Mouse (Mus musculus) c-Kit-positive CD71-negative TER-119-negative erythroid progenitor cells, embryonic 14.5 days (primary cell): ENCODE data around the gene Arfgef3.
A peak's percentile ranks its signal among the peaks of the same experiment; 100 is the strongest.
"Not testable (repeated sequence)": the region's sequence is repeated elsewhere in the genome, so short reads cannot be mapped to it uniquely, and the experiment has no call there.

Experiments
- DNase-seq: peaks from one replicate; pipeline ENCODE4 v3.0.0-alpha.2; 2013; ENCODE audit warnings: low read depth

Arfgef3 gene

DNA sequence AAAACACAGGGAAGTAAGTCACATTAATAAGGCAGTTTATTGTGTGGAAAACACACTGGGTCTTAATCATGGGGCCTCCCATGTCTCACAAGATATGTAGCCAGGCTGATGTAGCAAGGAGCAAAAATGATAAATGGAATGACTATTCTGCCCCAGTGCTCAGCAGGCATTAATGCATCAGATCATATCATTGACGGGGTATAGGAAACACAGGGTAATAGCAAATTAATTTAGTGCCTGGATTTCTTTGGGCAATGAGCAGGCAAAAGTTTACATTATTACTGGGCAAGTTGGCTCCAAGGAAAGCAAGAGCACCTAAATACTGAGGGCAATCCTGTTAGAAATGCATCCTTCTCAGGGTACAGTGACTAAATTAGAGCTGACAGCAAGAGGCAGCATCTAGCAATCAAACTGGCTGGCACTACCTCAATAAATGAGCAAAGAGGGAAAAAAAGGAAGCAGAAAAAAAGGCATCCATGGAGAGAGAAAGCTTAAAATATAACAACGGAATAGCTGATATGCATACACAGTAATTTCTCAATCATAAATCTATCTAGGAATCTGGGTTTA is 62.3 kb downstream of the Arfgef3 start:
- DNase-seq: no peak

DNA sequence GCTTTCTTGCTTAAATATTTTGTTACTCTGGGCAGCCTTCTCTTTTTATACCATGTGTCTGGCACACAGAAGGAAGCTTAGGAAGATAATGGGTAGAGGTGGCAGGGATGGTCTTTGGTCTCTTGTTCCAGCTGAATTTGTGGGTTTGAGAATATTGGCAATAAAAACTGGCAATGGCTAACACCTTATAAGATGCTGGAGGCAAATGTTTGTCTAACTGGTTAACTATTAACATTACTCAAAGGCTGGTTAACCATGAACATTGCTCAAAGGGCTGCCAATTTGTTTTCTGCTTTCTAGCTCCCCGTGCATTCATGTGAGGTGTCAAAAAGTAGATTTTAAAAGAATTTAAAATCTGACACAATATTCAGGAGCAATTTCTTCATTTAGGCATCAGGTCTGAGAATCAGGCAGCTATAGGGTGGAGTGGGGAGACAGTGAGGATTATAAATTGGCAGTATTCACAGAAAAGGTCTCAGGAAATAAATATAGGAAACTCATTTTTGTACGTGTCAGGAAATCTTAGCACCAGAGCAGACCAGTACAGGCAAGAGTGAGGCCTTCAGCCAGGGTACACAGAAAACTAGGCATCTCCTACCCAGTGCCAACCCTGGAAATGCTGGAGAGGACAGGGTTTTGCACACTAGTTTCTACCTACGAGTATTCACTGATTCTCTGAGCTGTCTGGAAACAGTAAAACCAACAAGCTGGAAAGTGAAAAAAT is 62.9 kb downstream of the Arfgef3 start:
- no peak for DNase-seq

- DNase-seq: no peak
Measured at GRCm38 (mm10) chr10:18678836-18679235, 64.9 kb downstream of the Arfgef3 start.

DNA sequence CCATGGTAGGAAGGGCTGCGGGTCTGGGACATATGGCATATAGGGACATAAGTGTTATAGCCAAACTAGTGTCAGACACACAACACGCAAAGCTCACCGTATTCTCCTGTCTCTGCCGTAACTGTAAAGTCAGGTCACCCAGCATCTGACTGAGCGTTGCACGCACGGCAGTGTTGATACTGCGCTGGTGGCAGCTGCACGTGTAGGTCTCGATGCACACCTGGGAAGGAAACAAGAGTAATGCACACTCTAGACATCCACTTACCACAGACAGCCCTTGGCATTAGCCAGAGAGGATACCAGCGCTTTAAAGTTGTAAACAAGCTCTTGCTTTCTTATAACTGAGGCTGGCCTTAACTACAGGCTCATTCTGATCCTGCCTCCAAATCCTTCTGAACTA is 79.0 kb downstream of the Arfgef3 start:
- no peak for DNase-seq

DNA sequence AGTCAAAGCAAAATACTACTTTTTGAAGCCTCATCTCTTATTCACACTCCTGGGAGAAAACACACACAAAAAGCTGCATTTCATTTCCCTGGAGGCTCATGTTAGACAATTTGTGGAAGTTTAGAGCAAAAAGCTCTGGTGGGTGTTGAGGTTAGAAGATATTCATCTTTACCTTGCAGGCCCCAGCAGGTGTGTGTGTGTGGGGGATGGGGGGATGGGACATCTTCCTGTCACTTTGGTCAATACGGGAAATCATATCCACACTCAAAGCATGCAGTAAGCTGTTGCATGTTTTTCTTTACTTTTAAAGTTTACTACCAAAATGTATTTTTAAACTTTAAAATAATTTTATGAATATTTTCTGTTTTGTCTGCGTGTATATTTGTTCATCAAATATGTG is 79.7 kb downstream of the Arfgef3 start:
- DNase-seq: no peak

DNA sequence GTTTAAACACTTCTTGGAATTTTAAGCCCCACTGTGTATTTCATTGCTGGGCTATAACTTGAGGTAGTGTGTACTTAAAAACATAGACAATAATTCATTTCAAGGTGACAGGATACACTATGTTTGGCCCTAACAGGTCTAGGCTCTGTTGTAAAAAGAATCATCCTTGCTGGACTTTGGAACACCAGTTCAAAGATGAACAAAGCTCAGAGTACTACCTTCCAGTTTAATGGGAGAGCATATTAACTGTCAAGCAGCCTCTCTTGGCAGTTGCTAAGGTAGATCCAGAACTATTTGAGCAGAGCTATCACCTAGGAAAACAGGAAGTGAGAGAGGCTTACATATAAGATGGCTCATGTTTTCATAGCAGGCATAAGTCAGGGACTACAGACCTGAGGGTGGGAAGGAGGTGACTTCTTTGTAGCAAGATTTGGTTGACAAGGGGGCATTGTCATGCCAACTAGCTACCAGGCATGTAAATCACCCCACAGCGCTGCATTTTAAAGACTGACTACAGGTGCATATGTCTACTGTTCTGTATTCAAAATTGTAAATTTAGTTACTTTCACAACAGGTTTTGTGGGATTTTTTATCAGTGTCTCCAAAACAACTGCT is 82.0 kb downstream of the Arfgef3 start:
- DNase-seq: no peak

- no peak for DNase-seq
Measured at GRCm38 (mm10) chr10:18660998-18661397, 82.8 kb downstream of the Arfgef3 start.

GRCm38 (mm10) chr10:18657588-18657987 is 86.2 kb downstream of the Arfgef3 start:
- no peak for DNase-seq

- DNase-seq: no peak
Measured at GRCm38 (mm10) chr10:18647069-18647468, 96.7 kb downstream of the Arfgef3 start.

GRCm38 (mm10) chr10:18646035-18646434 is 97.7 kb downstream of the Arfgef3 start:
- DNase-seq: no peak

GRCm38 (mm10) chr10:18644346-18644745 is 99.4 kb downstream of the Arfgef3 start:
- DNase-seq: no peak

DNA sequence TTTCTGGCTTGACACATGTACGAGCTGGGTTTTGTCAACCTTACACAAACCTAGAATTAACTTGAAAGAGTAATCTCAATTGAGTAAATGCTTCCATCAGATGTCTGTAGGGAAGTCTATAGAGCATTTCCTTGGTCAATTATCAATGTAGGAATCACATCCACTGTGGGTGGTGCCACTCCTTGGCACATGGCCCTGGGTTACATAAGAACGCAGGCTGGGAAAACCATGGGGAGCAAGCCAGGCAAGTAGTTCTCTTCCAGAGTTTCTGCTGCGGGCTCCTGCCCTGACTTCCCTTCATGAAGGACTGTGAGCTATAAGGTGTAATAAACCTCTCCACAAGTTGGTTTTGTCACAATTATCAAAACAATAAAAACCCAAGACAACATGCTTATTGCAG is 100.2 kb downstream of the Arfgef3 start:
- DNase-seq: no peak

GRCm38 (mm10) chr10:18642854-18643253 is 100.9 kb downstream of the Arfgef3 start:
- no peak for DNase-seq

- DNase-seq: no peak
Measured at GRCm38 (mm10) chr10:18640596-18640995, 103.2 kb downstream of the Arfgef3 start.

DNA sequence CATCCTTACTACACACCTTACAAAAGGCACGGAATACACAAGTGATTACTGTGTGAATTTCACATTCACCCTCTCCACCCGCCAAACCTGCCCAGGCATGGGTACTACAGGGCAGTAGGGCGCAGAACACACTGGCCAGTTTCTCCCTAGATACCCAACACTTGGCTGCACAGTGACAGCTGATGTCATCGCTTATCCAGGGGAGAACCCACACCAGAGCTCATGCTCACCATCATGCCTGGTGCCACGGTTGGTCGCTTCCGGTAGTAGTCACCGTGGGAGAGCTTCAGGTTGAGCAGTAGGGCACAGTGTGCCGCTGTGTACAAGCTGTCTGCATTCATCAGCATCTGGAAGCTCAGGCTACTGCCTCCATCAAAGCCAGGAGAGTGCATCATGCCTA is 108.3 kb downstream of the Arfgef3 start:
- no peak for DNase-seq

GRCm38 (mm10) chr10:18634405-18634985 is 109.3 kb downstream of the Arfgef3 start:
- DNase-seq: no peak

- no peak for DNase-seq
Measured at GRCm38 (mm10) chr10:18630498-18630897, 113.3 kb downstream of the Arfgef3 start.

GRCm38 (mm10) chr10:18627530-18627929 is 116.2 kb downstream of the Arfgef3 start:
- no peak for DNase-seq

DNA sequence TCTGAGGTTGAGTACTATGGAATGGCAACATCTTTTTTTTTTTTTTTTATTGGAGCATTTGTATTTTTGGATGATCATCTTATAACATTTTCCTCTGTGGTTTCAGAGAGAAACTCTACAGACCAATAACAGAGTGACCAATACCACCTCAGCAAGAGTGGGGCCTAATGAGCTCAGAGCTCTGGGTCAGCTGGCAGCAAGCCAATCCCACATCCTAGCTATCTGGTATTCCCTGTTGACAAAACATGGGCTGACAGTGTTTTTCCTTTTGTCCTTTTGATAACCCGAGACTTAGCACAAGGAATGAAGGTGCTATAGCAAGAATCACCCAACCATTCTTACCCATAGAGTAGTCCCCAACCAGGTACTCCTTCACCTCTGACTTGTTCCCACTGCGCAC is 131.0 kb downstream of the Arfgef3 start:
- DNase-seq: no peak

DNA sequence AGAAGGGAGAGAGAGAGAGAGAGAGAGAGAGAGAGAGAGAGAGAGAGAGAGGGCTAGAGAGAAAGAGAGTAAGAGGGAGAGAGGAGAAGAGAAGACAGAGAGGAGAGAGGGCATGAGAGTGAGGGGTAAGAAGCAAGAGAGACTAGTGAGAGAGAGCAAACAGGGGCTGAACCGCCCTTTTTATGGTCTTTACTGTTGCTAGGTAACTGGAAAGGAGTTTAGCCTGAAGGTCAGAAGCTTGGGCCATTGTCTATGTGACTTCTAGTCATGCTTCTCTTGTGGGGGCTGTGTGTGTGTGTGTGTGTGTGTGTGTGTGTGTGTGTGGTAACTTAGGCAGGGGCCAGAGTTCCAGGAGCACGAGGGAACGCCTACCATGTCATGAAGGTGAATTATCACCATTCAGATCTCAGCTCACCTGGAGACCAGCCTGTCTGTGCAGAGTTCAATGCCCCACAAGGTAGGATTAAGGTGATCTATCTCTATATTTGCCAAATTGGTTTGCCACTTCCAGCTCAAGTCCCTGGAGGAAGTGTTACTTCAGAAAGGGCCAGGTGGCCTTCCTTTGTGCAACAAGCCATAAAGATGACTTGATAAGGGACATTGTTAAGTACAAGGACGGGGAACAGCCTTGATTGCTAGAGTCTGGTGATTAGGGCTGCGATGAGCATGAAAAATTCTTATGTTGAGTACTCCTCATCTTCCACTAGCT is 138.8 kb downstream of the Arfgef3 start:
- DNase-seq: not testable (repeated sequence)

DNA sequence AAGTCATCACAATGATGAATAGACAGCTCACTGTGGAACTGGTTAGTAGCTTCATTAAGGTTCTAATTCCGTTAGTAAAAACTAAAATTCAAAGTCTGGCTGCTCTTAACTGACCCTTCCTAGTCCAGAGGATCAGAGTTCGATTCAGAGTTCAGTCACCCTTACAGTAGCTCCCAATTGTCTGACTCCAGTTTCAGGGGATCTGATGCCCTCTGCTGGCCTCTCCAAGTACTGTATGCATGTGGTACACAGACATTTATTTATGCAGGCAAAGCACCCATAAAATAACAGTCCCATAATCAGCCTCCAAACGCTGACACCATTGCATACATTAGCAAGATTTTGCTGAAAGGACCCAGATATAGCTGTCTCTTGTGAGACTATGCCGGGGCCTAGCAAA is 141.7 kb downstream of the Arfgef3 start:
- peak; percentile 42 for DNase-seq

- DNase-seq: no peak
Measured at GRCm38 (mm10) chr10:18597601-18598000, 146.1 kb downstream of the Arfgef3 start.

GRCm38 (mm10) chr10:18589455-18589854 is 154.3 kb downstream of the Arfgef3 start:
- DNase-seq: no peak
